Mouse (Mus musculus) heart, adult 11 months (tissue): Measurements from ENCODE around the gene Hdac8.

Experiments used
- DNase-seq: peaks from one replicate; pipeline ENCODE4 v3.0.0; 2022

Hdac8 gene

DNA sequence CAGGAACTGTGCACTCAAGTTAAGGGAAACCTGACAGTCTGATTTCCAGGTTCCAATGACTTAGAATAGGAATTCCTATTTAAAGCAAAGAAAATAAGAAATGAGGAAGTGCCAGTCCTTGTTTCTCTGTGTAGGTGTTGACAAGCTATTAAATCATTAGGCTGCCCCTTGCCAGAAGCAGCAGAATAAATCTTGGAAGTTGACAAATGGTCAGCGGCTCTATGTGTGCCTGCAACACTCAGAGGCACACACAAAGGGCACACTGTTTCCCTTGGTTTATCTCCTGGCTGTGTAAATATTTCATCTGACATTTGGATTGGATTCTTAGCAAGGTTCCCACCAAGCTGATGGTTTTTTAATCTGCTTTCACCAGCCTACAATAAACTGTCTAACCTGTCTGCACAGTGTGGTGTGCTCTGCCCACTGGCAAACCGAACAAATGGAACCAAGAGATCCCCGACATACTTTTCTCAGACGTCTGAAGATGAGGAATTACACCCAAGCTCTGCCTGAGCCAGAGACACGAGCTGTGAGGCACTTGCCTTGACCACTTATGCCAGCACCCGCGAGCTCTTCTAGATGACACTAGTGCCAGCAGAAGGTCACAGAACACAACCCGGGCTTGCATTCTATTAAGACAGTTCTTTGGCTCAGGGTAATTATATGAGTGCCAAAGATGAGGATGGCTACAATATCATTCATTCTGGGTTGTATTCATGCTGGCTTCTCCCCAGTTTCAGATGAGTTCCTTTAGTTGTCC lies 165.6 kb downstream of the Hdac8 start:
- peak; percentile 90 for DNase-seq

DNA sequence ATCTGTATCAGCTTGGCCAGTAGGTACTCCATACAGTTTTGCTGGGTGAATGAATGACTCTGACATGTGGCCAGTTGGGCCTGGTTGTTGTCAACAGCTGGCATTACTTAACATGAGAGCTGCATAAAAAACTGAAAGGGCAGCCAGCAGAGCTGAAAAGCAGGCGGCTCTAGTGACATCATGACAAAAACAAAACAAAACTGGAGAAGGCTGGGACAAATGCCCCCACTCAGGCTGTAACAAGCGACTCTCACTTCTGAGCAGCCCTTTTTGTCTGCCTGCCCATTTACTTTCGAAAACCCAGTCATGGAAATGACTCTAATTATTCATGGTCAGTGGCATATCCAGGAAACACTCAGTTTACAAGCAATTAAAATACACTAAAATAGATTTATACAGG lies 185.5 kb downstream of the Hdac8 start:
- DNase-seq: no peak

DNA sequence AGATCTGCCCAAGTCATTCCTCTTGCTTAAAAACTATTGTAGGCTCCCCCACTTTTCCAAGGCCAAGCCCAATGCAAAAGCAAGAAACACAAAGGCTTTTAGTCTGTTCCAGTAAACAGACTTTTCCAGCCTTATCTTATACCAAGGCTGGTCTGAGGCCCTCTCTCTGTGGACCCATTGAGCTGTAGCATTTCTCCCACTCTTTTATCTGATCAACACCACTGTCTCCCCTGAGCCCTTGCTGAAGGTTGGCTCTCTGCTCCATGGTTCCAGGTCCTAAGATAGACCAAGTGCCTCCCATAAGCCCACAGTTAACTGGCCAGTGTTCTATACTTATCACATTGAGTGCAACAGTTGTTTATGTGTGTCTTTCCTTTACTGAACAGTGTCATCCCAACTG lies 185.9 kb downstream of the Hdac8 start:
- no peak for DNase-seq

DNA sequence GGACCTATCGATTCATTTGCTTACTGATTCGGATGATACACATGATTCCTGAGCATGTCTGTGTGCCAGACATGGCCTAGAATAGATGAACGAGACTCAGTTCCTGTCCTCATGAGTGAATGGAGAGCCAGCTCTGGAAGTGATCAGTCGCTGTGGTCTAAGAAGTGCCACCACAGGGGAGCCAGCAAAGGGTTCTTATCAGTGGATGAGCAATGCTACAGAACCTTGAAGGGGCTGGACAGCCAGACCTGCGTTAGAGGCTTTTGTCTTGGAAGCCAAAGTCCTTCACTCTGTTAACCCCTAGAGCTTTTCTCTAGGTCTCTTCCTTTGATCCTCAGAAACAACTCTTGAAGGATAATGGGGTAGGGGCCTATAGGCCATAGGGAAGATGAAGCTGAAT lies 186.4 kb downstream of the Hdac8 start:
- DNase-seq: no peak

DNA sequence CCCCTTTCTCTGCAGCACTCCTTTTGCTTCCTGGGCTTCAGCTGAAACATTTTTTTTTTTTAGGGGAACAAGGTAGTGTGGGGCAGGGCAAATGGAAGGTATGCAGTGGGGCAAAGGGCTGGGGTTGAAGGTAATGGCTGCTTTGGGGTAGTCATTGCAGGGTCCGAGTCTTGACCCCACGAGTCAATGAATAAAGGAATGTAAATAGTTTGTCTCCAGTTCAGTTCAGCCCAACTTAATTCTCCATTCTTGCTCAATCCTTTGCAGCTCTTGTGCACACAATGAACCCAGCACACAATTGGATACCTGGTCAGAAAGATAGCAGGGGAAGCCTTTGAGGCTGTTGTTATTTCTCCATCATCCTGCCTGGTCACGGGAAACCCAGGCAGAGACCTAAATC lies 194.0 kb downstream of the Hdac8 start:
- DNase-seq: no peak

DNA sequence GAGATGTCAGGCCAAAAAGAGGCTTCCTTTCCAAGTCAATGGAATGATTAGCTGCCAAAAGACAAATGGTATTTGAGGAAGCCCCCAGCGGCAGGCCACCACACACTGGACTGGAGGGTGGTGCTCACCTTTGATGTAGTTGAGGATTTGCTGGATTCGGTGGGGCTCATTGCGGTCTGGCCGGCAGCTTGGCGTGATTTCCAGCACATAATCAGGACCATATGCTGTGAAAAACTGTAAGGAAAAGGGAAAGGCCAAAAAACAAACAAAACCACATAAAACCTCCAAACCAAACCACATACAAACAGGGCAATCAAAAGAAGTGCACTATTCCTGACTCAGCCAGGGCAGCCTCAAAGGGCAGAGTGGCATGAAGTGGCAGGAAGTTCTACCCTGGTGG lies 197.6 kb downstream of the Hdac8 start:
- DNase-seq: no peak

DNA sequence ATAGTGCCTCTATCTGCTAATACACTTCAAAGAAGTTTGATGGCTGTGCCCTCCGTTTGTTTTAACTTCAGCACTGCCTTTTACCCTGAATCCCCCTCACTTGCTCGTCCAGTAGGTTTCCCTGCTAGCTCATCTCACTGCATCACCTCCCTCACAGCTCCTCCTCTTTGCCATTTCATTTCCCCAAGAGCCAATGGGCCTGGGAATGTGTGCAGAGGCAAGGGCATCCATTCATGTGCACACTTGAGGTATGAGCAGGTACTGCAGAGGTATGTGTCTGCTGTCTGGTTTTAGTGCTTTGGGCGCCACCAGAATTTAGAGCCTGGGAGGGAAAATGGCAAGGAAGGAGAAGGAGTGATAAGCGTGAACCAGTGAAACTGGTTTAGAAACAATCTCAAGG lies 199.4 kb downstream of the Hdac8 start:
- no peak for DNase-seq

DNA sequence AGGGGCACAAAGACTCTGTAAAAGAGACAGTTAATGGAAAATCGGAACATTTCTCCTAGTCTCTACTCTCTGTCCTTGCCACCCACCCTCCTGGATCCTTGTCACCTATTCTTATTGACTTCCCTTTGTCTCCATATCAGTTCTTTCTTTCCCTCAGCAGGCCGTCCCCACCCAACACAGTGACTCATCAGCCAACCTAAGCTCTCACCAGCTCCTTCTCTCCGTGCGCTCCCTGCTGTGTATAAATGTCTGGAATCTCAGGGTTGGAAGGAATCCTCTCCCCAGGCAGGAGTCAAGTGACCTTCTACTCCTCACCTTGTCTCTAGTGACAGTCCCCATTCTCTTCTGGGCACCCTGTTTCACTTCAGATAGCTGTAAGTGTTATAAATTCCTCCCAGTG lies 200.2 kb downstream of the Hdac8 start:
- DNase-seq: no peak

DNA sequence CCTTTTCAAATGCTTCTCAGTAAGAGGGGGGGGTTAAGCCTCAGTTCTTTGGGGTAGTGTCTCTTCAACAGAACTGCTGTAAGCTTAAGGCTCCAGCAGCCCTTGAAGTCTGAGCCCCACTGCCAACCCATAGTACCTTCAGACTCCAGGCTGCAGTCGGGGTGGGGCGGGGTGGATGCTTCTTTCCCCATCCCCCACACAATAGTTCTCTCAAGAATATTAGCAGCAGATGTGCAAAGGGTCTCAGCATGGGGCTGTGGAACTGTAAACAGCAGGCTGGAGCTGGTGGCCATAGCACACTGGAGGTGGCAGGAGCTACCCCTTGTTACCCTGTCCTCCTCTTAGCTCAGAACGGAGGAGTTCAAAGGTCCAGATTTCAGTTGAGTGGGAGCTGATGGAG lies 202.7 kb downstream of the Hdac8 start:
- DNase-seq: no peak

DNA sequence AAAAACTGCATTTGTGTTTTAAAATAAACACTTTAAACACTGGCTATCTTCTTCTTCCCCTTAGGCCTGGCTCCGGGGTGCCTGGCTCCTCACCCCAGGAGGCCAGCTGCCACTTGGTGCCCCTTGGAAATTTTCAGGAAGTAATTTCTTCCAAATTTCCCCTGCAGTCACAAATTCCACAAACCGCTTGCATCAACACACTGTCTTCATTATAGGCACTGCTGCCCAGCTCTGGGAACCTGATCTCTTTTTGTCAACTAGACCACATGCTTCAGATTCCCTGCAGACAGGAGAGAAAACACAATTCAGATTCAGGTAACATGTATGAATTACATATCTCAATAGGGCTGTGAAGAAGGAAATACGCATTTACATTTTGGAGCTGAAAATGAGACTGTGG lies 220.3 kb downstream of the Hdac8 start:
- DNase-seq: no peak

DNA sequence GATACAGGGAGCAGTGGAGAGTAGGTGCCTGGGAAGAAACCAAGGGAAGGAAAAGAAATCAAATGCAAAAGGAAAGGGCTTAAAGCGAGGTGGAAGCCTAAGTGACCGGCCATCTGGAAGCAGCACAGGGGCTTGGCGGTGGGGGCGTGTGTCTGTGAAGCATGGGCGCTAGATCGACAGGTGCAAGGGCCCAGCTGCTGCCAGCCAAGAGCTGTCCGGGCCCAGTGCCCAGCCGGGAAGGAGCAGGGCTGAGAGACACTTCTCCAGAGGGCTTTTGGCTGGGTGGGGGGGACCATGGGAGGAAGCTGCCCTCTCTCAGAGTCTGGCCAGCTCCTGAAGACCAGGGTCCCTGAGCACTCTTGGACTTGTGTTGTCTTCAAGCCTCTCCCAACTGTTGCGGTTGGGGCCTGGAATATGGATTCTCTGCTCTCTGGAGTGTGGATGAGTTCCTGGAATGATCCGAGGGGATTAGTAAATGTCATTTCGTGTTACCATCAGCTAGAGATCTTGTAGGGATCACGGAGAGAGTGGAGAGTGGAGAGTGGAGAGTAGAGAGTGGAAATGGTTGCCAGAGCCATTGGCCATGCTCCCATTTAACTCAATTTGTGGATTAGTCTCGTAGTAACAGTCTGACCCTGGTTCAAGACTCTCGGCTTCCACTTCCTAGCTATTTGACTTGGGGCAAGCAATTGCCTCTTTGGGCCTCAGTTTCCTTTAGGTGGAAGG lies 242.4 kb downstream of the Hdac8 start:
- peak; percentile 45 for DNase-seq

DNA sequence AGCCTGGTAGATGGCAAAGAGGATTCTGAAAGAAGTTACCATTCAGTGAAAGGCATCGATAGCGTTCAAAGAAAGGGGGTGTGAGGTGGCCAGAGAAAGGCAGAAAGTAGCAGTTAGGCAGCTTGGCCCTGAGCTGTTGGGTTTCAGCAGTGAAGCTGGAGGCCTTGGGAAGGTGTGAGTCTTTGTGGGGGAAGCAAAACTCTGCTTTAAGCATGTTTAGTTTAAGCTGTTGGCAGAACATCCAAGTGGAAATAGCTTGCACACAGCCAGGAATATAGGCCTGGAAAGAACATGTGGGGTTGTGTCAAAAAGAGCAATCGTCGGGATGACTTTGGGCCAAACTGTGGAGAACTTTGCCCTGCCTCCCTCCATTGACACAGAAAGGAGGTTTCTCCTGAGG lies 245.4 kb downstream of the Hdac8 start:
- DNase-seq: peak; percentile 33

DNA sequence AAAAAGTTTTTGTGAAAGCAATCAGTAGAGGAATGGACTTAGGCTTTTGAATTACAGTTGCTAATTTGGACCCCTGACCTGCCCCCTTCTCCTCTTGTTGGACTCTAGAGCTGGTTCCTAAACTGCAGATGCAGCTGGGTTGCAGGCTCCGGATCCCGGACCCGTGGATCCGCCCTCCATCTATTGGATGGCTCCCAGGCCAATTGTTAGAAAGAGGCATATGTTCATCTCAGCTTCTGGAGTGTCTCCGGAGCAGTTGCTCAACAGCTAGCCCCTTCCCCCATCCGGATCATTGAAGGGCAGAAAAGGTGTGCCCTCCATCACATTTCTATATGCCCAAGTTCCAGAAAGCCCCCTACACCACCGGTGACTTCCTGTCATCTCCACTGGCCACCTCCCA lies 251.3 kb downstream of the Hdac8 start:
- no peak for DNase-seq

DNA sequence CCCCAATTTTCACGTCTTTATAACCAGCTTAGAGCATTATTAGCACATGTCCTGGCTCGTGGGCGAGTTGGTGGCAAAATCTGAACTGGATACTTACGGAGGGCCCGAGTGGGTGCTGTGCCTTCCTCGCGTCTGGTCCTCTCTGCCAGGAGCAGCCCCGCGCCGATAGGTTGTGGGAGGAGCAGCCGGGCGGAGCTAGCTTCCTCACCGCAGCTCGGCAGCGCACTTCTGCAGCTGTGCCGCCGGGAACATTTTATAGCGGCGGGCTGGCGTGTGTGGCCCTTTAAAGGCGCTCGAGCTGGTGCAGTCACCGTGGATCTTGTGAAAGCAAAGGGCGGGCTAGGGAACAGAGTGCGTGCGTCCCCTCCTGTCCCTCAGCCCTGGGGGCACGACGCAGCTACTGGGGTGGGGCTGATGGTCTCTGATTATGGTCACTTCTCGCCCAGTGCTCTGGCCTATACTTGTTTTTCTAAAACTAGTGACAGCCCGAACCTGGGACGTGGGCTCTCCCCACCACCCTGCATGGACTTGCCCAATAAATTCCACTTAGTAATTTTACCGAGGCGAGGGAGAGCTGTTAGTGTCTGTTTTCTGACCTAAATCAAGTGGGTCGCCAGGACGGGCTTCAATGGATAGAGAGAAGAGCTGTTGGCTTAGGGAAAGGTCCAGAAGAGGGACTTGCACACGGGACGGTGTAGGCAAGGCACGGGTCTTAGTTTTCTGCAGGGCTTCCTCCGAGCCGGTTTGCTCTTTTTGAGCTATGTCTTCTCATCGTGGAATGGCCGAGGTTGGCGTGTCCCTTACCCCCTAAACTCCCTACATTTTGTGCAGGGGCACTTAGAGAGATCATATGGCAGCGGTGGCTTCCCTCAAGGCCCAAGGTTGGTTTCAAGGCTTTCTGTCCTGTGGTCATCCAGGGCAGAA lies 253.0 kb downstream of the Hdac8 start, which contains the start of gene Cited1:
Gene Cited1, minus strand, starts transcription at position 245 of the 924 bp plus-strand sequence.
- peak; percentile 91 for DNase-seq

DNA sequence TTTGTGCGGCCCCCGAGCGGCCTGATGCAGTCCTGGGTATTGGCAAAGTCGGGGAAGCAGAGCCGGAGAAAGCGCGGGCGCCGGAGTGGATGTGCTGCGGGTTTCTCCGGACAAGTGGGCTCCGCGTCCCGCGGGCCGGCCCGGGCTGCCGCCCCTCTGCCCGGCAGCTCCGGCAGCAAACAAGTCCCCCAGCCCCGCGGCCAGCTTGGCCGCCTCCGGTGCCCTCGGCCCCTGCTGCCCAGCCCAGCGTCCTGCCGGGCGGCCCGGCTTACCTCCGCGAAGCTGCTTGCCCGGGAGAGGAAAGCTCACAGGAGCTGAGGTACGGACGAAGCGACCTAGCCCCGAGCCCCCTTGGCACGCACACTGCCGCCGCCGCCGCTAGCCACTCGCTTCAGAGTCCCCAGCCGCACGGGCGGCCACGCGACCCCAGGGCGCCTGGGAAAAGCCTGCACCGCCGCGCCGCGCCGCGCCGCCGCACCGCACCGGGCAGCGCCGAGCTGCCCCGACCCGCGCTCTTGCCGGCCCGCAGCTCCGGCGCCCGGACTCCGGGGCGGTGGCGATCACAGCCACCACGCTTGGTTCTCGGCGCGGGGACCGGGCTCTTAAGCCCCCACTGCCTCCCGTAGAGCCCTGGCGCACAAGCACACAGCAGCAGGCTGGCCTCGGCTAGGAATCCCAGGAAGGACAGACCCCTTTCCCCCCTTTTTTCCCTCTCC lies 253.8 kb downstream of the Hdac8 start:
- DNase-seq: no peak

DNA sequence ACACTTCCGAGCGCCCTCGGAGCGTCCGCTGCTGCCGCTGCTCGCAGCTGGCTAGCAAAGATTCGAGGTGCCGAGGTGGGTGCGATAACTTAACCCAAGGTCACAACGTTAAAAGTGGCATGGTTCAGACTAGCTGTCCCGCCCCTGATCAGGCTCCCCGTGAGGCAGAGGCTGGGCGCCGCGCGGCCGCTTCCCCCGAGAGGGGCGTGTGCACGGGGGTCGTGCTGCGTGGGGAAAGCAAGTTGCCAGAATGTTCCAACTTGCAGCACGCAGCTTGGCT lies 254.3 kb downstream of the Hdac8 start:
- no peak for DNase-seq

DNA sequence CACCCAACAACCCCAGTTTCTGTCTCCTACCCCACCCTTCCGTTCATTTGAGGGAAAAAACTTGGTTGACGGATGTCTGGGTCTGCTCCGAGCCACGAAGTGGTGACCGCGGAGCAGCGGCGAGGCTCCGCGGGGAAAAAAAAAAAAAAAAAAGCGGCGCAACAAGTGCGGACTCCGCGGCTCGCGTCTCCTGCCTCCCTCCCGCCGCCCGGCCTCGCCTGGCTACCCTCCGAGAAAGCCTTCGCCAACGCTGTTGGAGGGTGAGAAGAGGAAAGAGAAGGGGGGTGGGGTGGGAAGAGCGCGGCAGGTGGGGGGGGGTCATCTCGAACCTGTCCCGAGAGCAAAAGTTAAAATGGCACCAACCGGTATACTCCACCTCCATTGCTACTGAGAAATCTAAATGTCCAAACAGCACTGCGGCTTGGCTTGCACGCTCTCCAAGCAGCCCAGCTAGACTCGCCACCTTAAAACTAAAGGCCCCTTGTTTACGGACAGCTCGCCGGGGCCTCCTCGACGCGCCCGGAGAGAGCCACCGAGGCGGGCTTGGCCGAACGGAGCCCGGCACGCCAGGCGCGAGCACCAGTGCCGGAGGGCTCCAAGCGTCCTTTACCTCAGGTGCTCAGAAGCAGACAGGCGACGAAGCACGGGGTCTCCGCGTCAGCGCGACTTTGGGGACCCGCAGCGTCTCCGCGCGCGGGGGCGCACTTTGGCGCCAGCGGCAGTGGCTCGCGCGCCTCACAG lies 254.8 kb downstream of the Hdac8 start:
- no peak for DNase-seq

DNA sequence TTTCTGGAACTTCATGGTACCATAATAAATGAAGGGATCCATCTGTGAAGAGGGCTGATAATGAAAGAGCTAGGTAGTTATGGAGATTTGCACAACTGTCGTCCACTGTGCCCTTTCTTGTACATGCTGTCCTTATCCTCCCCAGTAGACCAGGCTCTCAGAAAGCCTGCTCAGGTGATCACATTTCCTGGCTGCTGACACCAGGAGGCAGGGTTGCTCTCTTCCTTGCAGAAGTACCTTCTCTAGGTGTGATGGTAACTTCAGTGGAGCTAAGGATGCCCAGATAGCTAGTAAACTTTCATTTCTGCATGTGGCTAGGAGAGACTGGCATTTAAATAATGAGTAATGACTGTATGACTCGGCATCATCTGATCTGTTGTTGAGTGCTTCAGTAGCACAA lies 260.8 kb downstream of the Hdac8 start:
- no peak for DNase-seq
